Mouse (Mus musculus) liver, postnatal 0 days (tissue): Measurements from ENCODE around the gene Itfg2.

Experiments used
- CTCF ChIP-seq: sonication (generic); IDR thresholded peaks from 2 replicates; pipeline ENCODE4 v1.5.1; 2016; ENCODE audit warnings: antibody characterized with exemption, low read depth
- EP300 ChIP-seq: IDR thresholded peaks from 2 replicates; pipeline ENCODE4 v1.6.1; 2016; ENCODE audit warnings: antibody characterized with exemption, low read depth, mild to moderate bottlenecking

GRCm38 (mm10) chr6:128418076-128418475, 6.7 kb downstream of the Itfg2 start:
- TF ChIP-seq CTCF = no peak
- TF ChIP-seq EP300 = no peak
